Mouse (Mus musculus): ENCODE results near the gene Amigo3.

The Amigo3 gene

GRCm38 (mm10) chr9:108090611-108091120 is 37.7 kb downstream of the Amigo3 start:
- DNase-seq, result peak; percentile 40

GRCm38 (mm10) chr9:108093586-108093985 is 40.6 kb downstream of the Amigo3 start:
- DNase-seq, result no peak

GRCm38 (mm10) chr9:108094184-108094941 is 41.4 kb downstream of the Amigo3 start, which contains the start of gene Apeh:
Gene Apeh, minus strand, starts transcription at chr9:108094606.
- peak; percentile 98 for DNase-seq

GRCm38 (mm10) chr9:108094998-108095411 is 42.0 kb downstream of the Amigo3 start:
- no peak for DNase-seq

- DNase-seq, result peak; percentile 70
Observed at GRCm38 (mm10) chr9:108095518-108095917, 42.6 kb downstream of the Amigo3 start.

- no peak for DNase-seq
Observed at GRCm38 (mm10) chr9:108095949-108096712, 43.2 kb downstream of the Amigo3 start.

DNA sequence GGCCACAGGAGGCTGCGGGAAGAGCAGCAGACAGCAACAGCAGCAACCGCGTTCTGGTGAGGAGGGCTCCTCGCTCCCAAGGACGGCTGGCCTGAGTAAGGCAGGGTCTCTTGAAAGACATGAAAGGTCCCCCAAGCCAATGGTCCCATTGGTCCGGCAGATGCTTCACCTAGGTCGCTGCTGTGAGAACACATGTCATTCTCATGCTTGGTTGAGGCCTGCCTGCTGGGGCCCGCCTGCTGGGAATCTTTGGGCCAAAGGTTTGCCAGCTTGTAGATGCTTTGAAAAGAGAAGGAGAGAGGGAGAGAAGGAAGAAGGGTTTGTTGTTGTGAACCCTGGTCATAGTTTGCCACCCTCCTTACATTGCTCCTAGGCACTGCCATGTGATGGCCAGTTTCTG is 46.7 kb downstream of the Amigo3 start:
- no peak for DNase-seq

- DNase-seq, result no peak
Observed at GRCm38 (mm10) chr9:108104766-108105548, 52.0 kb downstream of the Amigo3 start.
